Mouse (Mus musculus): ENCODE measurements around the gene 1810009A15Rik. TPM values are rescaled to one million over a fixed set of nuclear protein-coding genes. Genes with fewer than 3 reads are reported as not detected.

The 1810009A15Rik gene
- total RNA-seq, 2 experiments from 2014 or later, result 31.5 to 31.9 TPM

DNA sequence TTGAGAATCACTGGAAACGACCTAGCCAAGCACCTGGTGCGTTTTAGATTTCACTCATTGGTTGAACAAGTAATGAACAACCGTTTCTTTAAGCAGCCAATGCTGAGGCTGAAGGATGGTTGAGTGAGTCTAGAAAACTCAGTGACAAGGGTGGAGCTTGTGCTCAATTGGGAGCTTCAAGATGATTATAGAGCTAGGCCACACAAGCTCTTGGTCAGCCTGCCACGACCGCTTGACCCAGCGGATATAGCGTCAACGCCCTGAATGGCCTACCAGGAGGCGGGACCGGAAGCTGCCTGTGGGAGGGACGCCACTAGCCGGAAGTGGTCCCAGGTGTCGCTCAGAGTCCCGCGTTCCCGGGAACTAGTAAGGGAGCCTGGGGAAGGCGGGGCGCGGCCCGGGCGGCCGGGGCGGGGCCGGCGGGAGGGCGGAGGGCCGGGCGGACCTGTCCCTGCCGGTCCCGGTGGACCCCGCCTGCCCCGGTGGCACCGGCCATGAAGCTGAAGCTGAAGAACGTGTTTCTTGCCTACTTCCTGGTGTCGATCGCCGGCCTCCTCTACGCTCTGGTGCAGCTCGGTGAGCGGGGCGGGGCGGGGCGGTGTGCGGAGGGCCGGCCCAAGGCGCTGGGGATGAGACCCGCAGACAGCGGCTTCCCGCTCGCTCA, 31.6 kb downstream of the 1810009A15Rik start, which contains the start of gene B3gat3:
Gene B3gat3 (plus strand): TSS at position 302 of the 664 bp plus-strand sequence.
- DNase-seq, result peak; percentile 97

DNA sequence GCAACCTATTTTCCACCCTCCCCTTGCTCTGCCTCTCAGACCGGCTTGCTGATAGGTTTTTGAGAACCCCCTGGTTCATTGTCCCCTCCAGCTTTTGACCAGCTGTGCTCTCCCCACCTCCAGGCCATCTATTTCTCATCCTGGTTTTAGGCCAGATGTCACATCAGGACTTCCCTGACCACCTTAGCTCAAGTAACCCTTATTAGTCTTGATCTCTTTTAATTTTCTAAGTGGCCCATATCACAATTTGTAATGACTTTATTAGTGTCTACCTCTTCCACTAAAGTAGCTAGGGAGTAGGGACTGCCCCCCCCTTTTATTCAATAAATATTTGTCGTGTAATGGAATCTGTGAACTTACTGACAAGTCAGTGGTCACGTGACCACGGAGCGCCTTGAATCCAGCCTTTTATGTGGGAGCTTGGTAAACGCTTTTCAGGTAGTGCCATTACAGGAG, 32.2 kb downstream of the 1810009A15Rik start:
- peak; percentile 50 for DNase-seq

DNA sequence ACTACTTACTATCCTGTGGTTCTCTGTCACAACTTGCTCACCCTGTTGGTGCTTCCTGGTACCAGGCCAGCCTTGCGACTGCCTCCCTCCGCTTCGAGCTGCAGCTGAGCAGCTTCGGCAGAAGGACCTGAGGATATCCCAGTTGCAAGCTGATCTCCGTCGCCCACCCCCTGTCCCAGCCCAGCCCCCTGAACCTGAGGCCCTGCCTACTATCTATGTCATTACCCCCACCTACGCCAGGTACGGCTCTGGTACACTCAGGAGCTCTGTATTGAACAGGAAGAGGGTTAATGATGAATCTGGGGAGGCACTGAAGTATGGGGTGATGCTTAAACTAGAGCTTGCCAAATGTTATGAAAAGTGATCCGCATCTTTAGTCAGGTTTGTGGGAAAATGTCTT, 33.1 kb downstream of the 1810009A15Rik start:
- peak; percentile 38 for DNase-seq

DNA sequence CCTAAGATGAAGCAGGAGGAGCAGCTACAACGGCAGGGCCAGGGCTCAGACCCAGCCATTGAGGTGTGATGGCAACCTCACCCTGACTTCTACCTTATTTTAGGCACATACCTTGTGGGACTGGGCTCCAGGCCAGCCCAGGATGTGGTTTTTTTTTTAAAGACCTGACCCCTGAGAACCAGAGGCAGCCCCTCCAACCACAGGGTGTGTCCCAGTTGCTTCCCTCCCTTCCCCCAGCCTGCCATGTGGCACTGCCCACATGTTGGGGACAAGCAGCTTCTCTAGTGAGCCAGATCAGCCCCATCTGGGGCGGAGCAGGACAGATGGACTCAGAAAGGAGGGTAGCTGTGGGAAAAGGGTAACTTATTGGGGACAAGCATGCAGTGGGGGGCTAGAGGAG, 38.1 kb downstream of the 1810009A15Rik start:
- no peak for DNase-seq

DNA sequence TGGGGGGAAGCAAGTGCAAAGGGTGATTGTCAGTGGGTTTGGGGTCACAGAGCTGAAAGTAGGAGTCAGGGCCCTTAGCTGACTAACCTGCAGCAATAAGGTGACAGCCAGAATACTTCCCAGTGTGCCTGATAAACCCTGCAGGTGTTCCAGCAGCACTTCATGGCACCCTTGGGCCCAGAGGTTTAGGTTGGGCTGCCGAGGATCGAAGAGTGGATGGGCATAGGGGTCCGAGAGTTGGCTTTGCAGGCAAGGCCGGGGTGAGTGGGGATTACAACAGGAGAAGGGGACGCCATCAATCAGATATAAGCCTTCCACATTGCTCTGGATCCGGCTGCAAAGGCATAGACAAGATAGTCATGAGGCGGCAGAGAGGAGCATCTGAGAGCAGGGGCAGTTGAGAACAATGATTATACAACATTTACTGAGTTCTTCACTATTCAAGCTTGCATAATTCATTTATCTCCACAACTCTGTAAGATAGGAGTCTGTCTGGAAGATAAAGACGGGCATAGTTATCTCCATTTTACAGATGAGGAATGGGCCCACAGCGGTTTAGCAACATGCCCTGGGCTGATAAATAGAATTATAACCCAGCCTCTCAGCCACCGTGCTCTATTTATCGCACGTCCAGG, 39.4 kb downstream of the 1810009A15Rik start:
- no peak for DNase-seq

DNA sequence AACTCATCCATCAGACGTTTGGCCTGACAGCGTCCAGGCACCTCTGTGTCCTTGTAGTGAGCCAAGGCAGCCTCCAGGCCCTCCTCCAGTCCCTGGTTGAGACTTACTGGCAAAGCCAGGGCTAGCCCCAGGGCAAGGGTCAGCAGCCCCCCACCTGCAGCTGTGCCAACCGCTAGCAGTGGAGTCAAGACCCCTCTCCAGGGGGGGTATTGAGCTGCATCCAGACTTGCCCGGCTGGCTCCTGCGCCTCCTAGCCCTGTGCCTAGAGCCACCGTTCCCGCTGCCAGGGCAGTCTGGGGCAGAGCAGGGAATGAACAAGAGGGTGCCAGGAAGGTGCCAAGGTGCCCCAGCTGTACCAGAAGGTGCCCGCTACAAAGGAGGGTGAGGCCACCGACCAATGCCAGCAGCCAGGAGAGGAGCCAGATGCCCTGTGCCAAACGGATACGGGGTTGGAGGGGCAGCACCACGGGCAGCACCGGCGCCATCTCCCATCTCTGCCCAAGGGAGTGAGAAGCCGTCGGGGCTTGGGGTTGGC, 40.1 kb downstream of the 1810009A15Rik start:
- no peak for DNase-seq

DNA sequence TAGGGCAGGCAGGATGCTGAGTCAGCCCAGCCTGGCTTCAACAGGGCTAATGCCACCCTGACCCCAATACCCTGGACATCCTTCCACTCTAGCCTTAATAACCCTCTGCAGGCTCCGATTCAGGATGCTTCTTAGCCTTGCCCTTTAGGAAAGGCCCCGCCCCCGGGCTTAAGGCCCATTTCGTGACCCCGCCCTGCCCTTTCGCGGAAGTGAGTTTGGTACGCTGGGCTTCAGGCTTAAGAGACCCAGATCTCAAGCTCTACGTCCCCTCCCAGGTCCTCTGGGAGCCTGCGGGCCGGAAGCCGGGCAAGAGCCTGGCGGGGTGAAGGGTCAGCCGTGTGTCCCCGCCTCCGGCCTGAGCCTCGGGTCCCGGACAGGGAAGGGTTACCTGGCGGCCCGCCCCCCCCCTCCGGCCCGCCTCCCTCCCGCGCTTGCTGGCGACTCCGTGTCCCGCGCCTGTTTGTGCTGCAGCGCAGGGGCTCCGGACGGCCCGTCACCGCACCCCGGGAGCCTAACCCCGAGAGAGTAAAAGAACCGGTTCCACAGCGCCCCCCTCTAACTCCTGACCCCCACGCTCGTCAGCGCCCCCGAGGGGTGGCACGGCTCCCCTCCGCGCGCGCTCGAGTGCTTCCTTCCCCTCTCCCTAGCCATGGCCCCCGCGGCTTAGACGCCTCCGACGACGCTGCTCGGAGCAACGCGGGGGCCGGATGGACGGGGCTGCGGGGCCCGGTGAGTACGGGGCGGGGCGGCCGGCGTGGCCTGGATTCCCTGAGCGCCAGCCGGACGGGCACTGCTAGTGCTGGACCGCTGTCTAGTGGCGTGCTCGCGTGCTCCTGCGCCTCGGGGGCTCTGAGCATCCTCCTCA, 40.8 kb downstream of the 1810009A15Rik start, which contains the start of the genes Rom1 and Eml3:
Gene Rom1 (minus strand): TSS at position 133 of the 865 bp plus-strand sequence.
Gene Eml3 (plus strand): TSS at position 329 of the 865 bp plus-strand sequence.
- DNase-seq, result peak; percentile 94

DNA sequence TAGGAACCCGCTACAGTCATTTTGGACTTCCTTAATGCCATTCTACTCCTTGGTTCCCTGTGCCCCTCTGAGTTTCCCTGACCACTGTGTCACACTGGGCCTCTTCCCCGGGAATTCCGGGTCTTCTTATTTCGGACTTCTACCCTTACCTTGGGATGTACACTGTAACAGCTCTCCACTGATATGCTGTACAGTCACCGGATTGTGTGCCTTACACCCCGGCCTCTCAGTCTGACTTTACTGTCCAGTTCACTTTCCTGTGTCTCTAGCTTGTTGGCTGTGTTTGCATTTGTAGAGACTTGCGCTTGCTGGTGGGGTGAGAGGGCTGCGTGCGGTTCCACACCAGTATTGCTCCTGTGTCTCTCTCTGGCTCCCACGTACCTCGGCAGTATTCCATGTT, 41.5 kb downstream of the 1810009A15Rik start:
- no peak for DNase-seq

DNA sequence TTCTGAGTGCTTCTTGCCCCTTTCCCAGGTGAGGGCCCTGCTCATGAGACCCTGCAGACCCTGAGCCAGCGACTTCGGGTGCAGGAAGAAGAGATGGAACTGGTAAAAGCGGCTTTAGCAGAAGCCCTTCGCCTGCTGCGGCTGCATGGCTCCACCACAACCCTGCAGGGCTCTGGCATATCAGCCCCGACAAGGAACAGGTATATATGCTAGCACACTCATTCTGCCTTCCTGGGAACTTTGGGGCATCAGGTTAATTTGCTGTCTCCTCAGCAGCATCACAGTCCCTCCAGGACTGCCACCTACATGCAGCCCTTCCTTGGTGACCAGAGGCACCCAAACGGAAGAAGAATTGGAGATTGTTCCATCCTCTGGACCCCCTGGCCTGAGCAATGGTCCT, 42.1 kb downstream of the 1810009A15Rik start:
- DNase-seq, result no peak

DNA sequence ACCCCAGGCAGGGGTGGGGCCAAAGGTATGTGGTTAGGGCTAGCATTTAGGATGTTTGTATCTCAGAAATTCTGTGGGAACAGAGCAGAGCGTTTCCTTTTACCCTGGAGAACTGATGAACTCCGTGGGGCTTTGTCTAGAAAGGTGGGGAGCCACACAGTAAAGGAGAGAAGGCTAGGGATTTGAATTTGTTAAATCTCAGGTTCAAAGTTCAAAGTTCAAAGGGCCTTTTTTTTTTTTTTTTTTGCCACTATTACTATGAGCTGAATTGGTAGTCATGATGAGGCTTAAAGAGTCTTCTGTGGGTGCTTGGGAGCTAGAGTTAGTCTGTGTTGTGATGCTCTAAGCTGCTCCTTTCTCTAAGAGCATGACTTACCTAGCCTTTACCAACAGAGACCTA, 48.1 kb downstream of the 1810009A15Rik start:
- DNase-seq, result no peak

Small RNA genes lying within 50 kb of the gene (microRNA-seq; reads per million reads assigned to microRNA genes)
- gene Mir5136, result not detected

Other genes starting within 250 kb of the 1810009A15Rik start
- gene Chrm1, start 225.1 kb upstream of the 1810009A15Rik start, total RNA-seq (2021), result 1 to 10 TPM; 2.1 to 2.5 TPM
- gene Slc3a2, start 165.5 kb upstream of the 1810009A15Rik start, total RNA-seq (2021), result 100 to 1,000 TPM in 1 of 2 experiments, 10 to 100 TPM in 1; 97.4 to 178 TPM
- gene Wdr74, start 153.0 kb upstream of the 1810009A15Rik start, total RNA-seq (2021), result 10 to 100 TPM; 51.1 to 58.8 TPM
- gene 1700092M07Rik, start 148.1 kb upstream of the 1810009A15Rik start, total RNA-seq (2021), result 1 to 10 TPM; 1.3 to 3.1 TPM
- gene Stx5a, start 147.4 kb upstream of the 1810009A15Rik start, total RNA-seq (2021), result 10 to 100 TPM; 73.8 to 75.8 TPM
- 100 to 1,000 TPM in 1 of 2 experiments, 10 to 100 TPM in 1; 88.6 to 107 TPM for gene Nxf1, start 131.8 kb upstream of the 1810009A15Rik start, total RNA-seq (2021)
- gene Tmem223, start 117.9 kb upstream of the 1810009A15Rik start, total RNA-seq (2021), result 100 to 1,000 TPM; 101 to 127 TPM
- 10 to 100 TPM; 48.6 to 50.0 TPM for gene Tmem179b, start 114.4 kb upstream of the 1810009A15Rik start, total RNA-seq (2021)
- 10 to 100 TPM; 12.4 to 19.5 TPM for gene Taf6l, start 102.4 kb upstream of the 1810009A15Rik start, total RNA-seq (2021)
- gene Polr2g, start 90.3 kb upstream of the 1810009A15Rik start, total RNA-seq (2021), result 10 to 100 TPM; 81.3 to 90.4 TPM
- gene Zbtb3, start 86.3 kb upstream of the 1810009A15Rik start, total RNA-seq (2021), result 1 to 10 TPM; 2.0 to 2.3 TPM
- gene Ttc9c, start 69.5 kb upstream of the 1810009A15Rik start, total RNA-seq (2021), result 10 to 100 TPM; 25.7 to 30.7 TPM
- gene Hnrnpul2, start 68.8 kb upstream of the 1810009A15Rik start, total RNA-seq (2021), result 10 to 100 TPM; 58.0 to 62.7 TPM
- gene AC129217.1, start 59.1 kb upstream of the 1810009A15Rik start, total RNA-seq (2021), result not detected
- gene Bscl2, start 51.4 kb upstream of the 1810009A15Rik start, total RNA-seq (2021), result 100 to 1,000 TPM; 157 to 160 TPM
- gene Gng3, start 49.7 kb upstream of the 1810009A15Rik start, total RNA-seq (2021), result 1 to 10 TPM; 5.8 to 9.8 TPM
- gene Lrrn4cl, start 38.1 kb upstream of the 1810009A15Rik start, total RNA-seq (2021), result 1 to 10 TPM; 5.5 to 6.1 TPM
- 100 to 1,000 TPM; 193 to 217 TPM for gene Ubxn1, start 17.4 kb upstream of the 1810009A15Rik start, total RNA-seq (2021)
- gene Uqcc3, start 7.9 kb upstream of the 1810009A15Rik start, total RNA-seq (2021), result 10 to 100 TPM; 69.1 to 79.0 TPM
- gene Lbhd1, start 5.1 kb upstream of the 1810009A15Rik start, total RNA-seq (2021), result 10 to 100 TPM in 1 of 2 experiments, 1 to 10 TPM in 1; 7.4 to 10.7 TPM
- gene Gm49403, start 4.9 kb upstream of the 1810009A15Rik start, total RNA-seq (2021), result not detected
- gene Gm49416, start 73 bp downstream of the 1810009A15Rik start, total RNA-seq (2021), result not detected
- gene Ints5, start 4.2 kb downstream of the 1810009A15Rik start, total RNA-seq (2021), result 10 to 100 TPM; 23.7 to 25.2 TPM
- gene Ganab, start 9.2 kb downstream of the 1810009A15Rik start, total RNA-seq (2021), result 100 to 1,000 TPM; 142 to 150 TPM
- gene B3gat3, start 31.5 kb downstream of the 1810009A15Rik start, total RNA-seq (2021), result 10 to 100 TPM; 55.1 to 59.3 TPM
- gene Rom1, start 40.5 kb downstream of the 1810009A15Rik start, total RNA-seq (2021), result 10 to 100 TPM; 17.4 to 24.0 TPM
- 10 to 100 TPM; 43.6 to 53.3 TPM for gene Eml3, start 40.7 kb downstream of the 1810009A15Rik start, total RNA-seq (2021)
- 100 to 1,000 TPM in 1 of 2 experiments, 10 to 100 TPM in 1; 94.8 to 111 TPM for gene Mta2, start 53.0 kb downstream of the 1810009A15Rik start, total RNA-seq (2021)
- gene Tut1, start 65.0 kb downstream of the 1810009A15Rik start, total RNA-seq (2021), result 10 to 100 TPM; 17.4 to 19.3 TPM
- 100 to 1,000 TPM; 355 to 407 TPM for gene Eef1g, start 78.2 kb downstream of the 1810009A15Rik start, total RNA-seq (2021)
- gene Ahnak, start 100.4 kb downstream of the 1810009A15Rik start, total RNA-seq (2021), result 100 to 1,000 TPM; 146 to 184 TPM
- 1 to 10 TPM in 1 of 2 experiments, not detected in 1; 3.9 TPM for gene Scgb1a1, start 199.1 kb downstream of the 1810009A15Rik start, total RNA-seq (2021)
- 10 to 100 TPM; 18.1 TPM for gene Asrgl1, start 246.8 kb downstream of the 1810009A15Rik start, total RNA-seq (2021)

Data from adrenal gland, postnatal 10 days (tissue).